Mouse (Mus musculus) olfactory bulb, adult 2 months (tissue): ENCODE results near the gene Crim1. TPM values are rescaled to one million over a fixed set of nuclear protein-coding genes. Genes with fewer than 3 reads are reported as not detected.
A peak's percentile ranks its signal among the peaks of the same experiment; 100 is the strongest.

ENCODE experiments used
- H3K27ac ChIP-seq: fragments of 200-500 bp; 2 replicates; pipeline ENCODE4 v1.5.1; 2012; ENCODE audit warnings: low read depth, low read length; ENCODE audit not compliant: insufficient read depth
- H3K4me1 ChIP-seq: fragments of 200-500 bp; 2 replicates; pipeline ENCODE4 v1.6.1; 2012; ENCODE audit warnings: low read length; ENCODE audit not compliant: control insufficient read depth, insufficient read depth
- H3K4me3 ChIP-seq: fragments of 200-500 bp; 2 replicates; pipeline ENCODE4 v1.5.1; 2012; ENCODE audit warnings: mild to moderate bottlenecking, low read depth, low read length, moderate library complexity; ENCODE audit not compliant: insufficient read depth
- CTCF ChIP-seq: fragments of 200-500 bp; IDR thresholded peaks from 2 replicates; pipeline ENCODE4 v1.5.1; 2012; ENCODE audit warnings: low read depth, mild to moderate bottlenecking, low read length, moderate library complexity; ENCODE audit not compliant: insufficient read depth
- POLR2A ChIP-seq: fragments of 200-500 bp; IDR thresholded peaks from 2 replicates; pipeline ENCODE4 v1.6.1; 2012; ENCODE audit warnings: mild to moderate bottlenecking, low read depth, low read length, moderate library complexity; ENCODE audit not compliant: insufficient read depth
- WGBS: fragments of 180-500 bp; shearing (Covaris S2); methylation state at CpG from one replicate; pipeline ENCODE4 v1.1.7; 2018; 5-methylcytosine and 5-hydroxymethylcytosine counted together
- polyA plus RNA-seq: library from polyadenylated mRNA; stranded (reverse); fragments of >200 nt; gene quantifications from 2 replicates; pipeline ENCODE4 v1.2.4, GENCODE M21; 2012; ENCODE audit warnings: low replicate concordance; ENCODE audit not compliant: missing spikeins, insufficient read depth, insufficient read length

Crim1 gene
- polyA plus RNA-seq: not detected in 2 replicates

DNA sequence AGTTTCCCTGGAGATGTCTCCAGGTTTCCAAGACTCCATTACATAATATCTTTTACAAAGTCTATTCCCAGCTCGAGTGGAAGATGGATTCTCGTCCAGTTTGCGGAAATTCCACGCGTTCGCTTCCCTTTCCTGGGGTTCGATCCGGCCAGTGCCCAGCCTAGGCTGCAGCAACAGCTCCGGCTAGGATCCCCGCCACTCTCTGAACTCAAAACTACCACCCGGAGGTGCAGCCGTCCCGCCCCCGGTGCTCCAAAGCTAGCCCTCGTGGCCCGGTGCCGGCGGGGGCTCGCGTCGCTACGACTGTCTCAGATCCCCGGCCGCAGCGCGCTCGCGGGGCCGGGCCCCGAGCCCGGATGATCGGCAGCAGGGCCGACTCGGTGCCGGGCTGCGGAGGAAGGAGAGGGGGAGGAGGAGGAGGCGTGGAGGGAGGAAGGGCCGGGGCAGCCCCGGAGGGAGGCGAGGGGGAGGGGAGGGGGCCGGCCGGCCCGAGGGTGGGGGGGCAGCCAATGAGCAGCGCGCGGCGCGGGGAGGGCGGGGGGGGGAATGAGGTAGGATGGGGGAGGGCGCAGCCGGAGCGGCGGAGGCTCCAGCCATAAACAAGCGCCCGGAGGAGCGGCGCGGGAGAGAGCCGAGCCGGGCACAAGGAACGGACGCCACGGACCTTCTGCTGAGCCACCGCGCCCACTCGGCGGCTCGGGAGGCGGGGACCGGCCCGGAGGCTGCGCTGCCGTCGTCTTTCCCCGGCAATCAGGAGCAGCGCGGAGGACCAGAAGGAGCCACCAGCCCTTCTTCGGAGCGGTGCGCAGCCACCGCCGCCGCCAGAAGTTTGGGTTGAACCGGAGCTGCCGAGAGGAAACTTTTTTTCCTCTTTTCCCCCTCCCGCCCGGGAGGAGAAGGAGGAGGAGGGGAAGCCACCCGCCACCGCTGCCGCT lies at the start of gene Crim1:
Crim1 (plus strand) TSS at position 623 of the 935 bp plus-strand sequence.
- 2% methylated on average over 80 of the region's 90 CpGs for WGBS
- Histone ChIP-seq H3K4me3 (peak within 1 kb of the TSS; percentile 56), H3K27ac (peak within 1 kb of the TSS; percentile 23; the same call in 1 of the 2 replicates), H3K4me1 (peaks cover 9% of the 10 kb centered on the region)
- TF ChIP-seq POLR2A: no peak
- no peak for TF ChIP-seq CTCF

DNA sequence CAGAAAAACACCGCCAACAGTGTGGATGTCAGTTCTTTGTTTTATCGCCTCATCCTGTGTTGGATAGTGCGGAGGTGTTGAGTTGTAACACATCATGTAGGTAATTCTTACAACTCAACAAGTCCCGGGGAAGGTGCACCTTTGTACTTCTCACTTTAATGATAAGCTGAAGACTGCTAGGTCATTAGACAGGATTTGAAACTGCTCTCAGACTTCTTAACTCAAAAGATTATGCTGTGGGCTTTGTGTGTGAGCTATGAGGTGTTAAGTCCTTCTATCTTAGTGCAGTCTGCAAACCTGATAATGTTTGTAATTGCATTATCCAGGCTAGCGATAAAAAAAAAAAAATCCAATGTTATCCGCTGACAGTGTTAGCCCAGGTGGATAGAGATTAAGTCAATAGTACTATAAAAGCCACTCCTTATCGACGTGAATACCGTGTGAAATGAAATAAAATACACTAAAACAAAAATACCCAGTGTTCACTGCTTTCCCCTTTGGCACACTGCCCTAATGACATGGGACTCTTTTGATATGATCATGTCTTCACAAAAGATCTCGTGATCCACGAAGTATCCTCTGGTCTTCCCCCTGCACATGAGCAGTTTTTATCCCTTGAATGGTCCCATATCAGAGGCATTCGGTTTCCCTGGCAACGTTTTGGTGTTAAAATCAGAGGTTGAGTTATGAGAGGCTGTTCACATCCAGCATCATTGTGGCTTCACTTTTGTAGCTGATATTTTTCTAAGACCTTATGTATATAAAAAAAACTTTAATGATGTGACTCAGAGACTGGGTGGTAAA lies 48.4 kb upstream of the Crim1 start:
- 78% methylated on average over 13 of the region's 13 CpGs for WGBS
- no peak for TF ChIP-seq CTCF
- no peak for TF ChIP-seq POLR2A
- H3K27ac ChIP-seq: no peak overlapping the region
- no peaks in the 10 kb centered on the region for H3K4me1 ChIP-seq
- no peak overlapping the region for H3K4me3 ChIP-seq

DNA sequence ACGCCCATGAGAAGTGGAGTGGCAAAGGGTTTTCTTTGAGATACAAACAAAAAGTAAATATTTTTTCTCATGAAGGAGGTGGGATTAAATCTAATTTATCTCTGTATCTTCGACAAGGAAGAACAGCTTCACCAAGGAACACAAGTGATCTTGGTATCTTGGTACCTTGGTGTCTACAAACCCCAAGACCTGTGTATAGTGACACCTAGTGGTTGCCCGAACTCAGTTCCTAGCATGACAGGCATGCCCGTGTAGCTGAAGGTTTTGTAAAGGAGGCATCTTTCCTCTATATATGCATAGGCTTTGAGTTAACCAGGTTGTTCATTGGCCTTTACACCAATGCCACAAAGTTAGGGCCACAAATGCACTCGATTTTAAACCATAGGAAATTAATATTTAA lies 36.8 kb upstream of the Crim1 start:
- no peak overlapping the region for H3K27ac ChIP-seq
- WGBS: 28% methylated on average over 5 of the region's 5 CpGs
- no peak overlapping the region for H3K4me3 ChIP-seq
- no peaks in the 10 kb centered on the region for H3K4me1 ChIP-seq
- TF ChIP-seq POLR2A (no peak), CTCF (no peak)

- TF ChIP-seq POLR2A (no peak), CTCF (no peak)
- Histone ChIP-seq H3K4me1 (no peaks in the 10 kb centered on the region), H3K27ac (no peak overlapping the region), H3K4me3 (no peak overlapping the region)
- 88% methylated on average over 10 of the region's 10 CpGs for whole genome bisulfite sequencing
Measured at GRCm38 (mm10) chr17:78163724-78164236, 36.3 kb upstream of the Crim1 start.

DNA sequence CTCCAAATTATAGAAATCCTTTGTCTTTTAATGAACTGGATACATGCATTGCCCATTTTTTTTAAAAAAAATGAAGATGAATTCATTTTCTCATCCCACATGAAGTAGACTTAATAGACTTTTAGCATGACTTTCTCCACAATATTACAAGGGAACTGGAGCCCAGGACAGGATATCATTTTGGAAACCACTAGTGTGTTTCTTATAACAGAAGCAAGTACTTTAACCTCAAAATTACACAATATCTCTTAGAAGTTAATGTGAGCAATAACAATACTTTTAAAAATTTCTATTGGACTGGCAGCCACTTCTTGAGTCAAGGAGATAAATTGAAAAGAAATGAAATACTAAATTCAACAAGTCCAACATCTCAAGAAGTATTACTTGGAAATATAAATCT lies 34.2 kb upstream of the Crim1 start:
- TF ChIP-seq CTCF (no peak), POLR2A (no peak)
- no peaks in the 10 kb centered on the region for H3K4me1 ChIP-seq

GRCm38 (mm10) chr17:78166566-78166965 lies 33.5 kb upstream of the Crim1 start:
- no peaks in the 10 kb centered on the region for H3K4me1 ChIP-seq
- H3K27ac ChIP-seq: no peak overlapping the region
- WGBS: 75% methylated on average over 4 of the region's 4 CpGs
- no peak overlapping the region for H3K4me3 ChIP-seq
- TF ChIP-seq CTCF (no peak), POLR2A (no peak)

More for the DNA sequence above, 34.2 kb upstream of the Crim1 start:
- Histone ChIP-seq H3K4me3 (no peak overlapping the region), H3K27ac (no peak overlapping the region)

- H3K27ac ChIP-seq: no peak overlapping the region
- TF ChIP-seq POLR2A (no peak), CTCF (no peak)
Measured at GRCm38 (mm10) chr17:78172371-78172770, 27.7 kb upstream of the Crim1 start.

GRCm38 (mm10) chr17:78180766-78181165 lies 19.3 kb upstream of the Crim1 start:
- Histone ChIP-seq H3K27ac (no peak overlapping the region), H3K4me1 (no peaks in the 10 kb centered on the region), H3K4me3 (no peak overlapping the region)
- TF ChIP-seq POLR2A (no peak), CTCF (no peak)
- WGBS: 94% methylated on average over 6 of the region's 6 CpGs

More at GRCm38 (mm10) chr17:78172371-78172770, 27.7 kb upstream of the Crim1 start:
- Histone ChIP-seq H3K4me3 (no peak overlapping the region), H3K4me1 (no peaks in the 10 kb centered on the region)
- 77% methylated on average over 2 of the region's 2 CpGs for WGBS
